Mouse (Mus musculus) layer of hippocampus, adult 18-20 months (tissue): ENCODE results near the gene Herc4. TPM values are rescaled to one million over a fixed set of nuclear protein-coding genes. Genes with fewer than 3 reads are reported as not detected.

Experiments
- DNase-seq, 2 experiments: peaks; one replicate each; pipeline ENCODE4 v3.0.0; 2022; ENCODE audit warnings: low spot score in 2 of 2
- long read RNA-seq: library from polyadenylated mRNA; stranded (forward); transcript quantifications from one replicate; pipeline ENCODE4 v2.0.0, GENCODE M21; 2021
- total RNA-seq, 2 experiments: library from RNA; stranded (reverse); gene quantifications; 2 replicates each; pipeline ENCODE4 v1.2.3; 2021

Herc4 gene
- total RNA-seq, result 10 to 100 TPM; 31.7 to 36.1 TPM
- long read RNA-seq, transcript Herc4-208 (26 exons, 3,914 nt), result major isoform, 9 of 19 reads
- long read RNA-seq, partial matches to known transcripts, result 1 of 19 reads
- long read RNA-seq, other reads (novel, unspliced or antisense), result 7 of 19 reads

- peak; percentile 91 to 96 for DNase-seq
Measured at GRCm38 (mm10) chr10:63243493-63244054, at the start of gene Herc4. Gene Herc4 (plus strand): TSS chr10:63243810.

- no peak for DNase-seq
Measured at GRCm38 (mm10) chr10:63199008-63199407, 44.6 kb upstream of the Herc4 start.

- no peak for DNase-seq
Measured at GRCm38 (mm10) chr10:63201534-63201933, 42.1 kb upstream of the Herc4 start.

- DNase-seq, result no peak
Measured at GRCm38 (mm10) chr10:63203002-63203401, 40.6 kb upstream of the Herc4 start.

GRCm38 (mm10) chr10:63203728-63204127 is 39.9 kb upstream of the Herc4 start, which contains the start of gene Mypn:
Gene Mypn (minus strand): TSS chr10:63203952.
- no peak for DNase-seq

GRCm38 (mm10) chr10:63208871-63209270 is 34.7 kb upstream of the Herc4 start:
- no peak for DNase-seq

GRCm38 (mm10) chr10:63221081-63221783 is 22.4 kb upstream of the Herc4 start:
- DNase-seq, result no peak

- DNase-seq, result peak in 1 of 2 experiments; percentile 17
Measured at GRCm38 (mm10) chr10:63224341-63224740, 19.3 kb upstream of the Herc4 start.

GRCm38 (mm10) chr10:63230266-63230665 is 13.3 kb upstream of the Herc4 start:
- no peak for DNase-seq

GRCm38 (mm10) chr10:63230854-63231253 is 12.8 kb upstream of the Herc4 start:
- DNase-seq, result no peak

- DNase-seq, result no peak
Measured at GRCm38 (mm10) chr10:63231630-63232029, 12.0 kb upstream of the Herc4 start.

GRCm38 (mm10) chr10:63234133-63234532 is 9.5 kb upstream of the Herc4 start:
- peak; percentile 29 to 65 for DNase-seq

- DNase-seq, result no peak
Measured at GRCm38 (mm10) chr10:63235889-63236288, 7.7 kb upstream of the Herc4 start.

GRCm38 (mm10) chr10:63236663-63237062 is 6.9 kb upstream of the Herc4 start:
- DNase-seq, result no peak

GRCm38 (mm10) chr10:63237206-63237605 is 6.4 kb upstream of the Herc4 start:
- DNase-seq, result no peak

GRCm38 (mm10) chr10:63238090-63238489 is 5.5 kb upstream of the Herc4 start:
- no peak for DNase-seq

GRCm38 (mm10) chr10:63239848-63240247 is 3.8 kb upstream of the Herc4 start:
- DNase-seq, result no peak

- DNase-seq, result no peak
Measured at GRCm38 (mm10) chr10:63240868-63241271, 2.7 kb upstream of the Herc4 start.

- DNase-seq, result peak in 1 of 2 experiments; percentile 17
Measured at GRCm38 (mm10) chr10:63242798-63243435, 693 bp upstream of the Herc4 start.

- DNase-seq, result peak in 1 of 2 experiments; percentile 11
Measured at GRCm38 (mm10) chr10:63244055-63244671, 553 bp downstream of the Herc4 start.

GRCm38 (mm10) chr10:63244746-63245145 is 1.1 kb downstream of the Herc4 start:
- DNase-seq, result no peak

GRCm38 (mm10) chr10:63245846-63246245 is 2.2 kb downstream of the Herc4 start:
- no peak for DNase-seq
